Mouse (Mus musculus) T-helper 17 cell (primary cell): ENCODE data around the gene Stxbp5.
"Not testable (repeated sequence)": the region's sequence is repeated elsewhere in the genome, so short reads cannot be mapped to it uniquely, and the experiment has no call there.

Experiments used
- in situ Hi-C, 2 experiments: fragments of 300-600 bp; cut with MboI, MseI; formaldehyde crosslinking; loops; 1 replicate in 1 of 2; 2 replicates in 1 of 2; pipeline ENCODE4 v1.15.1; 2025; ENCODE audit warnings: high pct_unique_total_duplicates in 2 of 2

The Stxbp5 gene

GRCm38 (mm10) chr10:9901071-9901696 lies at the start of gene Stxbp5:
Gene Stxbp5, minus strand, starts transcription at chr10:9901079.
- in situ Hi-C loops, result no loop called here

GRCm38 (mm10) chr10:9912395-9912794 lies 11.5 kb upstream of the Stxbp5 start:
- in situ Hi-C loops, result no loop called here

- in situ Hi-C loops, result no loop called here
Measured at GRCm38 (mm10) chr10:9907919-9908502, 7.1 kb upstream of the Stxbp5 start.

- in situ Hi-C loops, result no loop called here
Measured at GRCm38 (mm10) chr10:9907519-9907918, 6.6 kb upstream of the Stxbp5 start.

- in situ Hi-C loops, result no loop called here
Measured at GRCm38 (mm10) chr10:9906185-9906584, 5.3 kb upstream of the Stxbp5 start.

GRCm38 (mm10) chr10:9901697-9902239 lies 889 bp upstream of the Stxbp5 start:
- in situ Hi-C loops, result no loop called here

GRCm38 (mm10) chr10:9900315-9901070 lies 386 bp downstream of the Stxbp5 start:
- in situ Hi-C loops, result no loop called here

GRCm38 (mm10) chr10:9899816-9900215 lies 1.1 kb downstream of the Stxbp5 start:
- in situ Hi-C loops, result no loop called here

- in situ Hi-C loops, result no loop called here
Measured at GRCm38 (mm10) chr10:9899086-9899485, 1.8 kb downstream of the Stxbp5 start.

GRCm38 (mm10) chr10:9897852-9898251 lies 3.0 kb downstream of the Stxbp5 start:
- in situ Hi-C loops, result no loop called here

- in situ Hi-C loops, result no loop called here
Measured at GRCm38 (mm10) chr10:9893562-9893961, 7.3 kb downstream of the Stxbp5 start.

- in situ Hi-C loops, result no loop called here
Measured at GRCm38 (mm10) chr10:9889651-9890050, 11.2 kb downstream of the Stxbp5 start.

- in situ Hi-C loops, result no loop called here
Measured at GRCm38 (mm10) chr10:9888655-9889054, 12.2 kb downstream of the Stxbp5 start.

- in situ Hi-C loops, result not testable (repeated sequence)
Measured at GRCm38 (mm10) chr10:9881781-9882320, 19.0 kb downstream of the Stxbp5 start.

- in situ Hi-C loops, result no loop called here
Measured at GRCm38 (mm10) chr10:9880070-9880728, 20.7 kb downstream of the Stxbp5 start.

GRCm38 (mm10) chr10:9878821-9879489 lies 21.9 kb downstream of the Stxbp5 start:
- in situ Hi-C loops, result no loop called here

GRCm38 (mm10) chr10:9875905-9876304 lies 25.0 kb downstream of the Stxbp5 start:
- in situ Hi-C loops, result no loop called here

GRCm38 (mm10) chr10:9872143-9872542 lies 28.7 kb downstream of the Stxbp5 start:
- in situ Hi-C loops, result no loop called here

- in situ Hi-C loops, result no loop called here
Measured at GRCm38 (mm10) chr10:9866793-9867579, 33.9 kb downstream of the Stxbp5 start.

GRCm38 (mm10) chr10:9860022-9860421 lies 40.9 kb downstream of the Stxbp5 start:
- in situ Hi-C loops, result no loop called here
